Mouse (Mus musculus) left cerebral cortex, postnatal 10 days (tissue): ENCODE data around the gene Tmem120b. TPM values are rescaled to one million over a fixed set of nuclear protein-coding genes. Genes with fewer than 3 reads are reported as not detected.

Experiments
- DNase-seq, 2 experiments: peaks; one replicate each; pipeline ENCODE4 v3.0.0; 2021 to 2022; ENCODE audit warnings: low spot score in 2 of 2, mixed read lengths in 1 of 2; ENCODE audit errors: extremely low spot score in 1 of 2
- intact Hi-C: fragments of 180-260 bp; cut with DNase I; formaldehyde crosslinking; loops from one replicate; pipeline ENCODE4 v1.15.1; 2025
- total RNA-seq, 2 experiments: library from RNA; stranded (reverse); gene quantifications; 2 replicates each; pipeline ENCODE4 v1.2.3; 2021

Tmem120b gene
- 10 to 100 TPM; 19.5 to 23.2 TPM for total RNA-seq

DNA sequence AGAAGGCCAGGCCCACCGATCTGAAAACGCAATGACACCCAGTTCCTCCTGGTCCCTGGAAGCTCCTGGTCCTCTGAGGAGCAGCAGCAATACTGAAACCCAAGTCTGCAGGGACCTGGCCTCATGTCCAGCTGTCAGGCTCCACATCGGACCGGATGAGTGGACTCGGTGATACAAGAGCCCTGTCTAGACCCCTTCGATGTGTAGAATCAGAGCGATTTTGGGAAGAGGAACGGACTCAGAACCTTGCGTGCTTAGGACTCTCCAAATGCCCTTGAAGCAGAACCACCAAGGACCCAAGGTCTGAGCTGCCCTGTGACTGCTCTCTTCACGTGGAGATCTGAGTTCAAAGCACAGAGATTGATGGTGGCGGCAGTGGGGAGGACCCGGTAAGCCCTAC, at the start of gene Tmem120b:
TSS of gene Tmem120b (plus strand) at position 301 of the 400 bp plus-strand sequence.
- no peak for DNase-seq
- intact Hi-C loops: loop anchor here (5.0 kb wide), 1 partner anchor 49 kb away; no protein-coding TSS in a partner anchor

DNA sequence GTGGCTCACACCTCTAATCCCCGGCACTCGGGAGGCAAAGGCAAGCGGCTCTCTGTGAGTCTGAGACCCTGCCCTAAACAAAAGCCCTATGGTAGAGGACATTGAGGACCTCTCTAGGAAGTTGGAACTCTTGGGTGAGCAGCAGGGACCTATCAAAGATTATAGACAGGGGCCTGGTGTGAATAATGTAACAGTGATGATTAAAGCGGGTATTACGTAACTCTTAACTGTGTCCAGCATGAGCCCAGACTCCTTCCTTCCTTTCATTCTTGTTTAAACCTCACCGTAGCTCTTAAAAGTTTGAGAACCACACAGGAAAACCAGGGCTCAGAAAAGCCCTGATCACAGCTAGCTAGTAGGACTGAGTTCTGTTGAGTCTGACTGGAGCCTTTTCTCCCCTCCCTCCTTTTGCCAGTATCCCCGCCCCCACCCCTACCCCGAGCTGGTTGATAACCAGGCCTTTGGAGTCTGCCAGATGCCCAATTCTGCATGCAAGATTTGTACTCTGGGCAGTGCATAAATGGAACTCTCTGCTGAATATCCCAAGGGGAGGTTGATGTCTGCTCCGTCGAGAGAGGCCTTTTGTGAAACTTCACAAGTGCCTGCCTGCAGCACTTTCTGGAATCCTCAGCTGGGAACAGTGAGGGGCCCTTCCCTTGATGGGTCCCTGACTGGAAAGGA, 48.7 kb upstream of the Tmem120b start:
- DNase-seq: peak in 1 of 2 experiments; percentile 41

DNA sequence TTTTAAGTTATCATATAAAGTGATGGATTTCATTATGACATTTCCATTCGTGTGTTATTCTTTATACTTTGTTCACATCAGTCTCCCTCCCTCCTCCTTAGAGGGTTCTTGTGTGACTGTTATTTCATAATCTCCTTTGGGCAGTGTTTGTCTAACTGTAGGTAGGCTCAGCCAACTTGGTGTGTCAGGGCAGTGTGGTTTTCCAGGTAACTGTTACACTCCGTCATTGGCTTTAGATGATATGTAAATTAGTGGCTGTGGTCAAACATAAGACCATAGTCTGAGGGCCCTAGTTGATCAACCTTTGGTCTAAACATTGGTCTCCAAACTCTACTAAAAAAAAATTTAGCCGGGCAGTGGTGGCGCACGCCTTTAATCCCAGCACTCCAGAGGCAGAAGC, 47.8 kb upstream of the Tmem120b start:
- intact Hi-C loops: no loop called here
- DNase-seq: no peak

More for the DNA sequence above, 48.7 kb upstream of the Tmem120b start:
- intact Hi-C loops: loop anchor here (5.0 kb wide), 1 partner anchor 92 kb away; no protein-coding TSS in a partner anchor

DNA sequence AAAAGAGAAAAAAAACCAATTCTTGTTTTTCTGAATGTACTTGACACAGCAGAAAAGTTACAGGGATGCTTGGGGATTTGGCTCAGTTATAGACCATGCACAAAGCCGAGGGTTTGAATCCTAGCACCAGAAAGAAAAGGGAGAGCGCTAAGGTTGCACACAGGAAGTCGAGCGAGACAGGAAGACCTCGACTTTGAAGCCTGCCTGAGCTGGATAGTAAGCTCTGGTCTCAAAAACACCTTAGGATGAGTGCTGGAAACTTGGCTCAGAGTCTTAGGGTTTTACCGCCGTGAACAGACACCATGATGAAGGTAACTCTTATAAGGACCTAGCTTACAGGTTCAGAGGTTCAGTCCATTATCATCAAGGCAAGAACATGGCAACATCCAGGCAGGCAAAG, 46.8 kb upstream of the Tmem120b start:
- no peak for DNase-seq
- intact Hi-C loops: no loop called here

DNA sequence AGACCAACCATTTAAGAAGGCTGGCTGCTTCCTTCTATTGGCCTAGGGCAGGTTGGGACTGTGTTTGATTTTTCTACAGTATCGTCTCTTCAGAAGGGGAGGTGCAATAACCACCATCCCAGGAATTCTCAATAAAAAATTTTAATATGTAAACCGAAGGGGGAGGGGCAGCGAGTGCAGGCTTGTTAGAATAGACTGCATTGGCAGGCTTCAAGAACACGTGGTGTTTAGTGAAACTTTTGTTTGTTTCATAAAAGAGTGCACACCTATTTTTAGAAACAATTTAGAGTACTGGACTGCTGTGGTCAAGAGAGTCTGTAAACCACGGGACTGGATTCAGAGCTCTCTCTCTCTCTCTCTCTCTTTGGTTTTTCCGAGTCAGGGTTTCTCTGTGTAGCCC, 45.2 kb upstream of the Tmem120b start:
- no peak for DNase-seq
- intact Hi-C loops: no loop called here

DNA sequence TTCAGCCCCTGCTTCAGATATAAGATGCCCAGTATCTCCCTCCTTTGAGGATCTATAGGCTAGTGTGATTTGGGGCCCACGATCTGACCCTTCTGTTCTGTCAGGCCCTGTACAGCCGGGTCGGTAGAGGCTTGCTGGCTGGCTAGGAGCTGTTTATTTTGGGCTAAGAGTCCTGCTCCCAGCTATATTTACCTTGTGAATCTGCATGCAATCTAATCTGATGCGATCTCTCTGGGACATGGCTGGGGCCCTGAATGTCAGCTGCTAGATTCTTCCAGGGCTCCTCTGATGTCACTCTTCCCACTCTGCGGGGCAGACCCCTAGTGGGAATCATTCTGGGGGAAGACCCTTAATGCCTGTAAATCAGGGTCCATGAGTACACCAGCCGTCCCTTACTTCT, 43.9 kb upstream of the Tmem120b start:
- DNase-seq: no peak
- intact Hi-C loops: no loop called here

DNA sequence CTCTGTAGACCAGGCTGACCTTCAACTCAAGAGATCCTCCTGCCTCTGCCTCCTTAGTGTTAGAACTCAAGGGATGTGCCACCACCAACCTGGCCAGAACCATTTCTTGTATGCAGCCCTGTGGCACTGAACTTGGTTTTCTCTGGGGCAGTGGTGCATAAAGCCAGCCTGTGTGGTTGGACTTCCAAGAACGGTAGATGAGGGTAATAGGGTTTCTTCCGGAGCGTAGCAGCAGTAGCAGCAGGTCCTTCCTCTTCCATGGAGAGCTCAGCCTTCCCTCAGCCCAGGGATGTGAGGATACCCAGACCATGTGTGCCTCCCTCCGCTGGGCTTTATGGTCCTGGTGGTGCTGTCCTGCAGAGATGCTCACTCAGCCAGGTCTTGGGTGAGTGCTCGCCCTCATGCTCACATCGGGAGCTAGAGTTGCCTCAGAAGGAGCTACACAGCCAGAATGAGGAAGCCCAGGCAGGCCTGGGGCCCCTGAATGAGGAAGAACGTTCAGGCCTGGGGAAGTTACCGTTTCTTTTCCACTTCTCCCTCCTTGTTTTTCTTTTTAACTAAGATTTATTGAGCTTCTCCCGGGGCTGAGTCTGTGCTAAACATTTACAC, 43.1 kb upstream of the Tmem120b start:
- intact Hi-C loops: no loop called here
- no peak for DNase-seq

DNA sequence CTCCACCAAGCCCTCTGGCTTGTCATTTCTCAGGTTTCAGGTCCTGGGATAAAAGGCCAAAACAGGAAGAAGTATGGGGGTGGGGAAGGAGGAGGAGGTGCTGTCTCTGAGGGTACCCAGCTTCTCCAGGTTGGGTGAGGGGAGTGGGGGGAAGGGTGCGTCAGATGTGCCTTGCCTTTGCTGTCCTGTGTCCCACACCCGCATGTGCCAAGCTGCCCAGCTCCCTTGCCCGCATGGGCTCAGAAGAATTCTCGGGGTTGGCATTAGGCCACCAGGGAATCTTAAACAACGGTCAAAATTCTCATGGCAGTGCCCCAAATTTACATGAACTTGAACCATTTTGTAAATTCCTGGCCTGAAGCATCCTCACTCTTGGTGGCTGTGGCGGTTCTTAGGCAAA, 41.8 kb upstream of the Tmem120b start:
- intact Hi-C loops: no loop called here
- DNase-seq: no peak

DNA sequence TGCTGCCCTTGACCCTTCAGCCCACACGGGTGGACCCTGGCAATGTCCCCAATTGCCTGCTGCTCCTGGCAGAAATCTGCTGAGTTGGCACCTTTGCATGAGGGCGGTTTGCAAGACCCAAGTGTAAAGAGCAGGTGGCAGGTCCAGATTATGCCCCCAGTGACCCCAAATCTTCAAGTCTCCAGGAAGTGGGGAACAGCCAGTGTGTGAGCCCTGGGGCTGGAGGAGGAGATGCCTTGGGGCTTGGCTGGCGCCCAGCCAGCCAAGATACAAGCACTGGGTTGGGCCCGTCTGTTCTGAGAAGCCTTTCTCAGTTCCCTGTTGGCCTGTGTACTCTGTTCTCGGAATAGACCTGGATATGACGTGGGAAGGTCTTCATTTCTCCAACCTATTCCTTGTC, 40.8 kb upstream of the Tmem120b start:
- DNase-seq: no peak
- intact Hi-C loops: no loop called here

DNA sequence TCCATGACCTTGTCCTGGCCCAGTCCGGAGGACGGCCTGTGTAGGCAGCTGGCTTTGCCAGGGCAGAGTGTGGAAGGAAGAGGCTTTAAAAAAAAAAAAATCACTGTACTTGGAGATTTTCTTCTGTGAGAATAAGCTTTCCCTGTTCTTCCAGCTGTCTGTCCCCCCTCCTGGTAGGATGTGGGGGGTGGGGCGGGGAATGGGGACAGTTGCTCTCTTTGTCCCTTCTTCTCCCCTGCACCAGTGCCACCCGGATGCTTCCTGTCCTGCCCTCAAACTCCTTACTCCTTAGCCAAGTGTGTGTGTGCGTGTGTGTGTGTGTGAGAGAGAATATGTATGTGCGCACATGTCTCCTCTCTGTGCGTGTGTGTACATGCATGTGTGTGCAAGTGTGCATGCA, 38.5 kb upstream of the Tmem120b start:
- DNase-seq: peak in 1 of 2 experiments; percentile 64
- intact Hi-C loops: no loop called here

DNA sequence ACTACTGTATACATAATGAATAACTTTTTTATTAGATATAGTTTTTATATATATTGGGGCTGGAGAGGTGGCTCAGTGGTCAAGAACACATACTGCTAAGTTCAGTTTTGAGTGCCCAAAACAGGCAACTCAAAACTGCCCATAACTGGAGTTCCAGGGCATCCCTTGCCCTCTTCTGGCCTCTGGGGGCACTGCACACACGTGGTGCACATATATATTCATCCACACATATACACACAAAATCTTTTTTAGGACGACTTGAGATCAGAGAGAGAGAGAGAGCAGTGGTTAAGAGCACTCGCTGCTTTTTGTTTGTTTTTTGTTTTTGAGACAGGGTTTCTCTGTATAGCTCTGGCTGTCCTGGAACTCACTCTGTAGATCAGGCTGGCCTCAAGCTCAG, 36.9 kb upstream of the Tmem120b start:
- DNase-seq: no peak

DNA sequence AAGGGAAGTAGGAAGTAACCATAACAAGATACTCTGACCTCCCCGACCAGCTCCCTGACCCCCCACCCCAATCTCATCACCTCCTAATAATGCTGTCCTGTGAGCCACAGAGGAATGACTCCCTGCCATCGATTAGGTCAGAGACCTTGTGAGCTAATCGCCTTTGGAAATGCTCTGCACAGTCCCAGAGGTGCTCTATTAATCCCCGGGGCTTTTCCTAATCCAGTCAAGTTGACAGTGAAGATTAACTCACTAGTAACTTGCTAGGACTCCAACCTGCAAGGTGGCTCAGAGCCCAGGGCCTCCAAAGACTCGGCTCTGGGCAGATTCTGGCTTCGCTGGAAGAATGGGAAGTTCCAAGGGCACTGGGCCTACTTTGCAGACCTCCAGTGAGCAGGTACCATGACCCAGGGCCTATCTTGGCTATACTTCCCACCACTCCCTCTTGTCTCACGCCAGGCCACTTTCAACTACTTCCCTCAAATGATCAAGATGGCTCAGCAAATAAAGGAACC, 34.5 kb upstream of the Tmem120b start:
- intact Hi-C loops: no loop called here
- no peak for DNase-seq

More for the DNA sequence above, 36.9 kb upstream of the Tmem120b start:
- intact Hi-C loops: no loop called here

DNA sequence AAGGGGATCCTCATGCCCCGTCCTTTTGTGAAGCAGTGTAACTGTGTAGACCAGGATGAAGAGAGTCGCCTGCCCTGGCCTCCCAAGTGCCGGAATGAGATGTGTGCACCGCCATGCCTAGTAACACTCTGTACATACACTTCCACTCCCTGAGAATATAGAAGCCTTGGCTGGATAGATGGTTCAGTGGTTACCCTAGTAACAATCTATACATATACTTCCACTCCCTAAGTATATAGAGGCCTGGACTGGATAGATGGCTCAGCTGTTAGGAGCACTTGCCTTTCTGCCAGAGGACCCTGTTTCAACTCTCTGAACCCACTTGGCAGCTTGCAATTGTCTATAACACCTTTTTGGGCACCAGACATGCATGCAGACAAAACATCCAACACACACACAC, 33.1 kb upstream of the Tmem120b start:
- DNase-seq: no peak
- intact Hi-C loops: no loop called here

DNA sequence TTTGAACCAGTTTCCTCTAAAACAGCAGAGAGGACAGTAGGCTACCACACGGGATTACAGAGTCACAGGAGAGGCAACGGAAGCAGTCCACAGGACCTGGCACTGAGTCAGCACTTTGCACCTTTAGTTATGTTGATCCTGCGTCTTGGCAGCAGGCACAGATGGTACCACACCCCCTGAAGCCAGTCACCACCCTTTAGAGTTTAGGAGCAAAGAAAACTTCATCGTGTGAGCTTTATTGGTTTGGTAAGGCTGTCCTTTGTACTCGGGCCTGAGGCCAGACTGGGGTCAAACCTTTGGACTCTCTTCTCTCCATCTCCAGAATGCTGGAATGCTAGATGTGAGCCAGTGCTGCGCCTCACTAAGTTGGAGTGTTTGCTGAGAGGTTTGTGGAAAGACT, 32.7 kb upstream of the Tmem120b start:
- intact Hi-C loops: no loop called here
- DNase-seq: peak in 1 of 2 experiments; percentile 65

DNA sequence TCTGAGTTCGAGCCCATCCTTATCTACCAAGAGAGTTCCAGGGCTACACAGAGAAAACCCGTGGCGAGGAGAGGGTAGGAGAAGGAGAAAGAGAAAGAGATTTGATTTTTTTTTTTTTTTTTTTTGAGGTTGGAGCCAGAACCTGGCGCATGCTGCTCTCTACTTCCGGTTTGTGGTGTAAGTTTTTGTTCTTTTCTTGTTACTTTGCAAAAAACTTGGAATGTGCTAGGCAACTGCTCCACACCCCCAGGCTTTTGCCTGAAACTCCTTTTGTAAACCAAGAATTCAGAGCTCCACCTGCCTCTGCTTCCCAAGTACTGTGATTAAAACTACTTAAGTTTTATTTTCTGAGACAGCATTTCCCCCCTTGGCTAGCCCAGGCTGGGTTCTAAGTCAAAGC, 30.1 kb upstream of the Tmem120b start:
- intact Hi-C loops: no loop called here
- DNase-seq: no peak

DNA sequence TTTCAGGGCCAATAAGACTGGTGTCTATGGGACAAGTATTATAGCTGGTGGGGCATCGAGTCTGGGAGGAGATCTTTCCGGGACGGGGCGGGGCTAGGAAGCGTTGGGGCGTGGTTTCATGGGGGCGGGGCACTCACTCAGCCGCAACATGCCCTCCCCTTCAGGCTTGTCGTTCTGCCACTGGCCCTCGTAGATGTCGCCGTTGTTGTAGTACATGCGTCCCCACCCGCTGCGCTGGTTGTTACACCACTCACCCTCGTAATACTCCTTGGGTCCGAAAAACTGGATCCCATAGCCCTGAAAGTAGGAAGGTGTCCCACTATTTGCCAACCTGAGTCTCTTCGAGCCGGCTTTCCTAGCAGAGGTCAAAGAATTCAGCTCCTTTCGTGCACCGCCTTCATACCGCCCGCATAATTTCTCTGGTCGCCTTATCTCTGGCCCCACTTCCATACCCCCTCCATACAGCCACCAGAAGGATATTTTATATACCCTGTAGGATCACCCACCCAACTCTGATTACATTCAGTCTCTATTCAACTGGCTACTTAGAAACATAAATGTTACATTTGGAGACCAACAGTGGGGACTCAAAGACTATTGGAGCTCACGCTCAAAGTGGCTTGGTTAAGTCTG, 29.0 kb upstream of the Tmem120b start:
- peak in 1 of 2 experiments; percentile 76 for DNase-seq
- intact Hi-C loops: no loop called here

DNA sequence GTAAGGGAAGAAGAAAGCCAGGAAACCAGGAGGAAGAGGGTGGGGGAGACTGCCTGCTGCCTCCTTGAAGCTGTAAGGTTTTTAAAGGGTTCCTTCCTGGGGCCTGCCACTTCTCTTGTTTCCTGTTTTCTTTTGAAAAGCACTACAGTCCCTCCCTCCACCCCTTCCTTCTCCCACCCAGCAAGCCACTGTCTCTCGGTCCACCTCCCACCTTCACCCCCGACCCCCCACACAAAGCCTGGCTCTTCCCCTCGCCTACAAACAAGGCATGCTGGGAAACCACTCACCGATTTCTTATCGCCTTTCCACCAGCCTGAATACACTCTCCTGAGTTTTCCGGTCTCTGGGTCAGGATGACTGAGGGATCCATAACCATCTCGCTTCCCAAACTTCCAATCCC, 27.4 kb upstream of the Tmem120b start:
- no peak for DNase-seq
- intact Hi-C loops: no loop called here

DNA sequence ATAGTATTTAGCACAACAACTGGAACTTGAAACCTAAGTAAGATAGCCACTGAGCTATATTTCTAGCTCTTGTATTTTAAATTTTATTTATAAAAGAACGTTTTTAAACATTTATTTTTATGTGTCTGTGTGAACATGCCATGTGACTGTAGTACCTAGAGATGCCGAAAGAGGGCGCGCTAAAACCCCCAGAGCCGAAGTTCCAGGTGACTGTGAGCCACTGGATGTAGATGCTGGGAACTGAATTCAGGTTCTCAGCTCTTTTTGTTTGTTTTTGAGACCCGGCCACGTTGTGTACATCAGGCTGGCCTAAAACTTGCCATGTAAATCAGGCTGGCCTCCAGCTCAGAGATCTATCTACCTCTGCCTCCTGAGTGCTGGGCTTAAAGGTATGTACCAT, 24.4 kb upstream of the Tmem120b start:
- intact Hi-C loops: no loop called here
- no peak for DNase-seq

DNA sequence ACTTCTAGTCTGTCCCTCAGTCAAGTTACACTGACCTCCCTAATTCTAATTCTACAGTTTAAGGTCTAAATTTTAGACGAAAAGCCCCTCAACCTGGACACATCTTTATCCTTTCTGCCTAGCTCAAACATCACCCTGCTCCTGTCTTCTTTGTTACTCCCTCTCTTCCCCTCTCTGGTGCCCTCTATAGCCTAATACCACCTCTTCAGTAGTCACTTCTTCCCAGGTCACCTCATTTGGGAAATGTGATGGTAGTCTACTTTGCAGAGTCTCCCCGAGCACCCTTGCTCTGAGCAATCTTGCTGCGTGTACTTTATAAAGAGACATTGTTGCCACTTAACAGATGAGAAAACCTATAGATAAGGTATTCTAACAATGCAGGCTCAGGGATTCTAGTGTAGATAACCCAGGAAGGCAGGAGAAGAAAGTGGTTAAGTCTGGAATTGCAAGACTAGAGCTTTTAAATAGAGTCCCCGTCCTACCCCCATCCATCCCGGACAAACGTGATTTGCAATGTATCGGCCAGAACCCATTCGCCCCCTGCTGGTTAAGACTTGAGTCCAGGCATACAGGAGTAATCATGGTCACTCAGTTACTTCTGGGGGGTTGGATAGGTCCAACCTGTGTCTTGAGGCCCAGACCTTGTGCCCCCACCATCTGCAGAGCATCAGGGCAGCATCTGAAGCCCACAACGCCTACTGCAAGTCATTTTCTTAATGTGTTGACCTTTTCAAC, 22.5 kb upstream of the Tmem120b start:
- peak in 1 of 2 experiments; percentile 80 for DNase-seq
- intact Hi-C loops: loop anchor here (5.0 kb wide), 2 partner anchors 33 to 78 kb away; no protein-coding TSS in a partner anchor
